Mouse (Mus musculus): ENCODE measurements at regions not wholly inside any gene's neighbourhood (a gene's known extent, or its start where the extent isn't known, plus 50 kb on each side); places are given as distances from the start of the nearest gene placed in this dataset.
A peak's percentile ranks its signal among the peaks of the same experiment; 100 is the strongest.

GRCm38 (mm10) chr13:52077616-52078015 lies 231.1 kb downstream of the Gadd45g start:
- H3K4me1 ChIP-seq: 0 out of 2 replicates have a peak, but pooled peaks cover 10% of the 10 kb centered on the region
- H3K27me3 ChIP-seq (ENCODE audit: low read depth, poor library complexity, severe bottlenecking): no peaks in the 10 kb centered on the region
- no peaks in the 10 kb centered on the region for H3K9me3 ChIP-seq (replicated peaks)
- no peak for DNase-seq (ENCODE audit: low spot score)
- no peak overlapping the region for H3K27ac ChIP-seq
- no peak overlapping the region for H3K4me3 ChIP-seq
- WGBS: 76% methylated on average over 4 of the region's 4 CpGs
- H3K36me3 ChIP-seq: no peaks in the 10 kb centered on the region

GRCm38 (mm10) chr13:52078561-52078960 lies 232.1 kb downstream of the Gadd45g start:
- no peaks in the 10 kb centered on the region for H3K36me3 ChIP-seq
- no peak overlapping the region for H3K4me3 ChIP-seq
- no peaks in the 10 kb centered on the region for H3K9me3 ChIP-seq (replicated peaks)
- 0 out of 2 replicates have a peak, but pooled peaks cover 12% of the 10 kb centered on the region for H3K4me1 ChIP-seq
- no peak overlapping the region for H3K27ac ChIP-seq
- 72% methylated on average over 6 of the region's 6 CpGs for WGBS
- no peak for DNase-seq (ENCODE audit: low spot score)
- H3K27me3 ChIP-seq (ENCODE audit: low read depth, poor library complexity, severe bottlenecking): no peaks in the 10 kb centered on the region

- Histone ChIP-seq H3K4me3 (no peak overlapping the region), H3K27me3 (ENCODE audit: low read depth, poor library complexity, severe bottlenecking) (no peaks in the 10 kb centered on the region), H3K36me3 (no peaks in the 10 kb centered on the region), H3K9me3 (replicated peaks) (no peaks in the 10 kb centered on the region), H3K27ac (no peak overlapping the region), H3K4me1 (peaks cover 13% of the 10 kb centered on the region)
- no peak for DNase-seq (ENCODE audit: low spot score)
- WGBS: 86% methylated on average over 14 of the region's 14 CpGs
These were observed 233.3 kb downstream of the Gadd45g start for GRCm38 (mm10) chr13:52079678-52080246.

GRCm38 (mm10) chr13:52083601-52084455 lies 237.3 kb downstream of the Gadd45g start:
- H3K9me3 ChIP-seq (replicated peaks): no peaks in the 10 kb centered on the region
- H3K4me3 ChIP-seq: no peak overlapping the region
- no peaks in the 10 kb centered on the region for H3K27me3 ChIP-seq (ENCODE audit: low read depth, poor library complexity, severe bottlenecking)
- no peak overlapping the region for H3K27ac ChIP-seq
- peaks cover 20% of the 10 kb centered on the region for H3K4me1 ChIP-seq
- 88% methylated on average over 9 of the region's 9 CpGs for WGBS
- H3K36me3 ChIP-seq: no peaks in the 10 kb centered on the region
- no peak for DNase-seq (ENCODE audit: low spot score)

- Histone ChIP-seq H3K4me1 (peaks cover 19% of the 10 kb centered on the region), H3K36me3 (no peaks in the 10 kb centered on the region), H3K9me3 (replicated peaks) (no peaks in the 10 kb centered on the region), H3K4me3 (no peak overlapping the region), H3K27ac (0 out of 2 replicates have a peak overlapping the region, but pooled peaks have one; percentile 9), H3K27me3 (ENCODE audit: low read depth, poor library complexity, severe bottlenecking) (no peaks in the 10 kb centered on the region)
- WGBS: 42% methylated on average over 3 of the region's 3 CpGs
- DNase-seq (ENCODE audit: low spot score): no peak
These were observed 238.6 kb downstream of the Gadd45g start for GRCm38 (mm10) chr13:52085110-52085509.

GRCm38 (mm10) chr13:52088319-52088718 lies 241.8 kb downstream of the Gadd45g start:
- no peaks in the 10 kb centered on the region for H3K36me3 ChIP-seq
- no peak overlapping the region for H3K27ac ChIP-seq
- no peak for DNase-seq (ENCODE audit: low spot score)
- no peak overlapping the region for H3K4me3 ChIP-seq
- no peaks in the 10 kb centered on the region for H3K9me3 ChIP-seq (replicated peaks)
- WGBS: 57% methylated on average over 8 of the region's 8 CpGs
- H3K27me3 ChIP-seq (ENCODE audit: low read depth, poor library complexity, severe bottlenecking): no peaks in the 10 kb centered on the region
- peaks cover 19% of the 10 kb centered on the region for H3K4me1 ChIP-seq

- H3K4me1 ChIP-seq: peaks cover 10% of the 10 kb centered on the region; the same call in 1 of the 2 replicates
- no peaks in the 10 kb centered on the region for H3K9me3 ChIP-seq (replicated peaks)
- WGBS: 79% methylated on average over 4 of the region's 4 CpGs
- no peaks in the 10 kb centered on the region for H3K36me3 ChIP-seq
- DNase-seq (ENCODE audit: low spot score): no peak
- no peak overlapping the region for H3K4me3 ChIP-seq
- H3K27me3 ChIP-seq (ENCODE audit: low read depth, poor library complexity, severe bottlenecking): no peaks in the 10 kb centered on the region
- H3K27ac ChIP-seq: no peak overlapping the region
These were observed 243.9 kb downstream of the Gadd45g start for GRCm38 (mm10) chr13:52090365-52090764.

- no peaks in the 10 kb centered on the region for H3K4me1 ChIP-seq
- no peaks in the 10 kb centered on the region for H3K9me3 ChIP-seq (replicated peaks)
- no peak for DNase-seq (ENCODE audit: low spot score)
- no peaks in the 10 kb centered on the region; the same call in 1 of the 2 replicates for H3K27me3 ChIP-seq (ENCODE audit: low read depth, poor library complexity, severe bottlenecking)
- H3K27ac ChIP-seq: no peak overlapping the region
- H3K4me3 ChIP-seq: no peak overlapping the region
- 88% methylated on average over 7 of the region's 7 CpGs for WGBS
- H3K36me3 ChIP-seq: no peaks in the 10 kb centered on the region
These were observed 248.3 kb downstream of the Gadd45g start for GRCm38 (mm10) chr13:52094785-52095184.

- 81% methylated on average over 7 of the region's 7 CpGs for WGBS
- H3K27ac ChIP-seq: no peak overlapping the region
- H3K27me3 ChIP-seq (ENCODE audit: low read depth, poor library complexity, severe bottlenecking): peaks cover 1% of the 10 kb centered on the region; the same call in 1 of the 2 replicates
- H3K36me3 ChIP-seq: no peaks in the 10 kb centered on the region
- H3K4me3 ChIP-seq: no peak overlapping the region
- no peaks in the 10 kb centered on the region for H3K9me3 ChIP-seq (replicated peaks)
- H3K4me1 ChIP-seq: no peaks in the 10 kb centered on the region
- no peak for DNase-seq (ENCODE audit: low spot score)
These were observed 250.0 kb downstream of the Gadd45g start for GRCm38 (mm10) chr13:52096506-52096905.

- peaks cover 21% of the 10 kb centered on the region for H3K4me1 ChIP-seq
- WGBS: 28% methylated on average over 9 of the region's 9 CpGs
These were observed 259.6 kb downstream of the Gadd45g start for GRCm38 (mm10) chr13:52105989-52106642.

GRCm38 (mm10) chr13:52108349-52108921 lies 262.0 kb downstream of the Gadd45g start:
- Histone ChIP-seq H3K27ac (no peak overlapping the region), H3K4me3 (no peak overlapping the region), H3K4me1 (peaks cover 21% of the 10 kb centered on the region), H3K27me3 (ENCODE audit: low read depth, poor library complexity, severe bottlenecking) (0 out of 2 replicates have a peak, but pooled peaks cover 6% of the 10 kb centered on the region), H3K36me3 (no peaks in the 10 kb centered on the region), H3K9me3 (replicated peaks) (no peaks in the 10 kb centered on the region)
- 41% methylated on average over 8 of the region's 8 CpGs for WGBS
- no peak for DNase-seq (ENCODE audit: low spot score)

More at GRCm38 (mm10) chr13:52105989-52106642, 259.6 kb downstream of the Gadd45g start:
- Histone ChIP-seq H3K4me3 (no peak overlapping the region), H3K9me3 (replicated peaks) (no peaks in the 10 kb centered on the region), H3K36me3 (no peaks in the 10 kb centered on the region), H3K27ac (no peak overlapping the region), H3K27me3 (ENCODE audit: low read depth, poor library complexity, severe bottlenecking) (0 out of 2 replicates have a peak, but pooled peaks cover 14% of the 10 kb centered on the region)
- DNase-seq (ENCODE audit: low spot score): no peak

GRCm38 (mm10) chr13:52109039-52109759 lies 262.7 kb downstream of the Gadd45g start:
- Histone ChIP-seq H3K27me3 (ENCODE audit: low read depth, poor library complexity, severe bottlenecking) (no peaks in the 10 kb centered on the region), H3K36me3 (no peaks in the 10 kb centered on the region)
- DNase-seq (ENCODE audit: low spot score): no peak

More at GRCm38 (mm10) chr13:52109039-52109759, 262.7 kb downstream of the Gadd45g start:
- no peaks in the 10 kb centered on the region for H3K9me3 ChIP-seq (replicated peaks)
- H3K27ac ChIP-seq: no peak overlapping the region
- peaks cover 21% of the 10 kb centered on the region for H3K4me1 ChIP-seq
- no peak overlapping the region for H3K4me3 ChIP-seq
- 87% methylated on average over 17 of the region's 17 CpGs for WGBS
